Comparison of ENCODE assay signal across 11 mouse cellular contexts in the genomic region with DNA sequence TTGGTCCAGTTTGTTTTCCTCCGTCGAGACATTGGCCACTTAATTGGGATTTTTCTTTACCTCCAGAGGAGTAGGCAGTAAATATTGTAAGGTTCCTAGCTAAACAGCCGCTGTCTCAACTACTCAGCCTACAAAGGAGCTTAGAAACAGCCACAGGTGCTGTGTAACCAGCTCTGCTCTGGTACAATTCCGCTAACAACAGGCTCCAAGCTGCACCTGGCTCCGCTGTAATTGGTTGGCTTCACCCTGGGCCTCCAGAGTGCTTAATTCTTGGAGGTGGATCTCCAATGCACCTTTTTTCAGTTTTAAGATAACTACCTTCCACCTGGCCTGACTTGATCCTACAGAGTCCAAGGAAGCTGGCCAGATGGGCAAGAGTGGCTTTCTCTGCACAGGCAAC. TPM values are rescaled to one million over a fixed set of nuclear protein-coding genes. Genes with fewer than 3 reads are reported as not detected.
DNase-seq lines count a peak whose midpoint lies in the region; ATAC-seq lines count a peak whose summit lies in the region.
"Had no signal": no experiment of that assay in that cellular context is flagged by ENCODE, and none has a peak within 500 bp of the region (broad histone marks: within the 10 kb centered on the region; RNA-seq: fewer than 3 reads in every experiment).

No protein-coding gene starts in this region.

- WGBS in heart, embryonic 15.5 days: 91% methylated on average over 5 of the region's 5 CpGs
- WGBS in midbrain, embryonic 12.5 days: 96% methylated on average over 5 of the region's 5 CpGs
- WGBS in midbrain, embryonic 11.5 days: 93% methylated on average over 5 of the region's 5 CpGs
- 86% methylated on average over 5 of the region's 5 CpGs for WGBS in midbrain, embryonic 15.5 days

- H3K4me2 ChIP-seq in heart, embryonic 15.5 days: no peak overlapping the region
- H3K4me2 ChIP-seq in midbrain, embryonic 12.5 days (replicated peaks): no peak overlapping the region
- H3K4me2 ChIP-seq in midbrain, embryonic 11.5 days: no peak overlapping the region
- H3K4me2 ChIP-seq in midbrain, embryonic 15.5 days: no peak overlapping the region
- H3K4me2 ChIP-seq: neural tube, embryonic 12.5 days had no signal

- DNase-seq in heart, adult 8-10 months (ENCODE audit: low spot score): no peak
- no peak for DNase-seq in midbrain, embryonic 11.5 days (ENCODE audit: low spot score, missing footprints)
- DNase-seq in thymus, postnatal 4 days: peak; percentile 67
- DNase-seq in lung, postnatal 10 days: no peak
- no peak for DNase-seq in adrenal gland, adult 18-20 months (ENCODE audit: low spot score in 2 of 2)

- H3K9me3 ChIP-seq in heart, embryonic 15.5 days (replicated peaks): no peaks in the 10 kb centered on the region
- H3K9me3 ChIP-seq in midbrain, embryonic 12.5 days: no peaks in the 10 kb centered on the region
- H3K9me3 ChIP-seq in midbrain, embryonic 11.5 days (ENCODE audit: control insufficient read depth, low read length): no peaks in the 10 kb centered on the region
- no peaks in the 10 kb centered on the region for H3K9me3 ChIP-seq in midbrain, embryonic 15.5 days
- H3K9me3 ChIP-seq: neural tube, embryonic 12.5 days had no signal

- H3K4me3 ChIP-seq in heart, embryonic 15.5 days: no peak overlapping the region
- no peak overlapping the region for H3K4me3 ChIP-seq in midbrain, embryonic 12.5 days
- no peak overlapping the region for H3K4me3 ChIP-seq in midbrain, embryonic 11.5 days (ENCODE audit: low read depth, low read length)
- no peak overlapping the region for H3K4me3 ChIP-seq in midbrain, embryonic 15.5 days
- H3K4me3 ChIP-seq: neural tube, embryonic 12.5 days had no signal

- H3K27ac ChIP-seq in heart, embryonic 15.5 days: peak overlapping the region; percentile 19; the same call in 1 of the 2 replicates
- H3K27ac ChIP-seq in midbrain, embryonic 12.5 days (replicated peaks): peak overlapping the region; percentile 60; the same call in 1 of the 2 replicates
- no peak overlapping the region for H3K27ac ChIP-seq in midbrain, embryonic 11.5 days (ENCODE audit: low read depth, low read length)
- peak overlapping the region; percentile 77 for H3K27ac ChIP-seq in midbrain, embryonic 15.5 days
- H3K27ac ChIP-seq: neural tube, embryonic 12.5 days had no signal

- peaks cover 38% of the 10 kb centered on the region for H3K36me3 ChIP-seq in heart, embryonic 15.5 days
- peaks cover 40% of the 10 kb centered on the region for H3K36me3 ChIP-seq in midbrain, embryonic 12.5 days
- peaks cover 5% of the 10 kb centered on the region for H3K36me3 ChIP-seq in midbrain, embryonic 11.5 days (ENCODE audit: control insufficient read depth, insufficient read depth, low read length)
- no peaks in the 10 kb centered on the region; the same call in 1 of the 2 replicates for H3K36me3 ChIP-seq in midbrain, embryonic 15.5 days (replicated peaks)

- no peak overlapping the region for H3K9ac ChIP-seq in heart, embryonic 15.5 days
- H3K9ac ChIP-seq in midbrain, embryonic 12.5 days (replicated peaks): no peak overlapping the region
- H3K9ac ChIP-seq in midbrain, embryonic 11.5 days (ENCODE audit: low read length): no peak overlapping the region
- H3K9ac ChIP-seq in midbrain, embryonic 15.5 days: no peak overlapping the region
- H3K9ac ChIP-seq: neural tube, embryonic 12.5 days had no signal

- peaks cover 19% of the 10 kb centered on the region for H3K4me1 ChIP-seq in heart, embryonic 15.5 days (replicated peaks)
- peaks cover 9% of the 10 kb centered on the region for H3K4me1 ChIP-seq in midbrain, embryonic 12.5 days
- H3K4me1 ChIP-seq in midbrain, embryonic 11.5 days (ENCODE audit: control insufficient read depth, insufficient read depth, low read length): peaks cover 8% of the 10 kb centered on the region
- H3K4me1 ChIP-seq in midbrain, embryonic 15.5 days: peaks cover 28% of the 10 kb centered on the region

- no peaks in the 10 kb centered on the region for H3K27me3 ChIP-seq in heart, embryonic 15.5 days
- no peaks in the 10 kb centered on the region for H3K27me3 ChIP-seq in midbrain, embryonic 12.5 days
- no peaks in the 10 kb centered on the region for H3K27me3 ChIP-seq in midbrain, embryonic 11.5 days (ENCODE audit: control insufficient read depth, insufficient read depth, low read length)
- H3K27me3 ChIP-seq in midbrain, embryonic 15.5 days (replicated peaks): no peaks in the 10 kb centered on the region
- H3K27me3 ChIP-seq: neural tube, embryonic 12.5 days had no signal

- no peak for ATAC-seq in heart, embryonic 15.5 days (replicated peaks; ENCODE audit: insufficient number of reproducible peaks, insufficient read depth, low FRiP score, low read depth)
- no peak for ATAC-seq in midbrain, embryonic 12.5 days (ENCODE audit: low FRiP score, low read depth)
- ATAC-seq in midbrain, embryonic 11.5 days (ENCODE audit: low FRiP score): no peak
- peak; percentile 9; the same call in 1 of the 2 replicates for ATAC-seq in midbrain, embryonic 15.5 days (replicated peaks)

RNA-seq across cellular contexts. Expression of a gene that starts 40.0 kb away (rescaled TPM):
- polyA plus RNA-seq in heart, embryonic 15.5 days (2015; fragmentation: Nextera tagmentation; extraction: Ambion mirVana): 0.25 and 0.44 TPM in 2 replicates
- under 1 TPM in 1 of 4 experiments, not detected in 3; 0.41 TPM for total RNA-seq in heart, adult 8-10 months (2022)
- polyA plus RNA-seq in midbrain, embryonic 12.5 days (2016; fragmentation: Nextera tagmentation; extraction: Ambion mirVana): not detected in 2 replicates
- polyA plus RNA-seq in midbrain, embryonic 11.5 days (2014; fragmentation: Nextera tagmentation; extraction: Ambion mirVana): not detected in 2 replicates
- polyA plus RNA-seq in midbrain, embryonic 15.5 days (2015; fragmentation: Nextera tagmentation; extraction: Ambion mirVana): not detected in 2 replicates
- total RNA-seq in adrenal gland, adult 18-20 months (2021): under 1 TPM in 1 of 2 experiments, not detected in 1; 0.32 TPM
- polyA plus RNA-seq: limb, embryonic 11.5 days; neural tube, embryonic 12.5 days; stomach, embryonic 14.5 days had no signal

RNA-seq across cellular contexts. Expression of a gene that starts 49.6 kb away (rescaled TPM):
- polyA plus RNA-seq in heart, embryonic 15.5 days (2015; fragmentation: Nextera tagmentation; extraction: Ambion mirVana): 1.0 and 10.5 TPM in 2 replicates
- under 1 TPM in 3 of 4 experiments, not detected in 1; 0.09 to 0.22 (median 0.14) TPM for total RNA-seq in heart, adult 8-10 months (2022)
- 0.10 and 0.17 TPM in 2 replicates for polyA plus RNA-seq in midbrain, embryonic 12.5 days (2016; fragmentation: Nextera tagmentation; extraction: Ambion mirVana)
- polyA plus RNA-seq in midbrain, embryonic 11.5 days (2014; fragmentation: Nextera tagmentation; extraction: Ambion mirVana): 0.18 TPM in 1 of 2 replicates, not detected in the other
- polyA plus RNA-seq in midbrain, embryonic 15.5 days (2015; fragmentation: Nextera tagmentation; extraction: Ambion mirVana): 0.15 TPM in 1 of 2 replicates, not detected in the other
- under 1 TPM; 0.22 to 0.23 TPM for total RNA-seq in adrenal gland, adult 18-20 months (2021)
